Mouse (Mus musculus) kidney, postnatal 4 days (tissue): ENCODE measurements around the gene Iah1.

Experiments used
- DNase-seq, 2 experiments: peaks; one replicate each; pipeline ENCODE4 v3.0.0; 2021; ENCODE audit warnings: mixed read lengths in 2 of 2

Iah1 gene

DNA sequence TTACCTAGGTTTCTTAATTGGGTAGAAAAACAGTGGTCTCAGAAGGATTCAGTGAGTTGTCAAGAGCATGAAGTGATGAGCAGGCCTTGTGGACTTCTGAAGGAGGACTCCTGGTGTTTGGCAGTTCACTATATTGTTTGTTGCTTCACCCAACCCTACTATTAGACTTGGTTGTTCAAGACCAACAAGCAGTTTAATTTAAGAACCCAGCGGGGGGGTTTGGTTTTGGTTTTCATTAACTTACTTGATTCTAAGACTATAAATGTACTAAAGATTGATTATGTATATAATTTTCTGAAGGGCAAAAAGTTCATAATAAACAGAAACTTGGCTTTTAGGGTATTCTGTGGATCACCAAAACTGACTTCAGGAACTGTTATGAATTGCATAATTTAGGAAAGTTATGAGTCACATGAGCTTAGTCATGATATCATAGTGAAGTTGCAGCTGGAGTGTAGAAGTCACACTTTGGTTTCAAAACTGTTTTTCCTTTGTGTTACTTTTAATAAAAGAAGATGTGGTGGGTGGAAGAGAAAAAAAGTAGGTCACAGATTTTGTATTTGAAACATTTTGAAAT lies 53.9 kb downstream of the Iah1 start:
- no peak for DNase-seq

GRCm38 (mm10) chr12:21373100-21373819 lies 57.1 kb downstream of the Iah1 start, which contains the start of gene Adam17:
TSS of gene Adam17 (minus strand) at chr12:21373632.
- DNase-seq, result peak; percentile 95 to 97
